Mouse (Mus musculus) kidney, adult 2 months (tissue): Measurements from ENCODE around the gene G6pdx. TPM values are rescaled to one million over a fixed set of nuclear protein-coding genes. Genes with fewer than 3 reads are reported as not detected.

Experiments used
- DNase-seq: peaks from one replicate; pipeline ENCODE4 v3.0.0; 2021
- H3K27ac ChIP-seq: fragments of 200-500 bp; 2 replicates; pipeline ENCODE4 v1.5.1; 2012; ENCODE audit warnings: low read depth, low read length, control low read depth, inconsistent platforms; ENCODE audit not compliant: insufficient read depth
- H3K27me3 ChIP-seq: fragments of 200-500 bp; replicated peaks from 2 replicates; pipeline ENCODE4 v1.6.1; 2012; ENCODE audit warnings: mild to moderate bottlenecking, moderate library complexity, low read length, inconsistent platforms; ENCODE audit not compliant: control insufficient read depth, insufficient read depth
- H3K36me3 ChIP-seq: fragments of 200-500 bp; 2 replicates; pipeline ENCODE4 v1.6.1; 2012; ENCODE audit warnings: mild to moderate bottlenecking, moderate library complexity, low read length, inconsistent platforms; ENCODE audit not compliant: control insufficient read depth, insufficient read depth
- H3K4me1 ChIP-seq: fragments of 200-500 bp; 2 replicates; pipeline ENCODE4 v1.6.1; 2011; ENCODE audit warnings: low read length; ENCODE audit not compliant: control insufficient read depth, insufficient read depth
- H3K4me3 ChIP-seq: fragments of 200-500 bp; 2 replicates; pipeline ENCODE4 v1.5.1; 2011; ENCODE audit warnings: mild to moderate bottlenecking, low read depth, low read length, control low read depth; ENCODE audit not compliant: insufficient read depth
- CTCF ChIP-seq: fragments of 200-500 bp; conservative IDR thresholded peaks from 2 replicates; pipeline ENCODE4 v1.5.1; 2011; ENCODE audit warnings: low read depth, mild to moderate bottlenecking, control low read depth, low read length, moderate library complexity, mixed read lengths; ENCODE audit not compliant: insufficient read depth, insufficient read length
- POLR2A ChIP-seq: fragments of 200-500 bp; IDR thresholded peaks from one replicate; pipeline ENCODE4 v1.6.1; 2011; ENCODE audit warnings: low read depth, low read length, control low read depth
- WGBS: fragments of 180-500 bp; shearing (Covaris S2); methylation state at CpG from one replicate; pipeline ENCODE4 v1.1.7; 2018; 5-methylcytosine and 5-hydroxymethylcytosine counted together
- polyA plus RNA-seq: library from polyadenylated mRNA; depleted of rRNA; stranded (reverse); fragments of >200 nt; gene quantifications from 2 replicates; pipeline ENCODE4 v1.2.3, GENCODE M21; 2012

G6pdx gene
- polyA plus RNA-seq, 1 experiment = 34.1 TPM

GRCm38 (mm10) chrX:74426256-74426655, 2.7 kb downstream of the G6pdx start:
- Histone ChIP-seq H3K27me3 (no peaks in the 10 kb centered on the region), H3K36me3 (no peaks in the 10 kb centered on the region), H3K27ac (no peak overlapping the region), H3K4me3 (no peak overlapping the region), H3K4me1 (0 out of 2 replicates have a peak, but pooled peaks cover 7% of the 10 kb centered on the region)
- no peak for DNase-seq
- 90% methylated on average over 1 of the region's 1 CpGs for WGBS
- no peak for TF ChIP-seq CTCF
- no peak for TF ChIP-seq POLR2A

- Histone ChIP-seq H3K36me3 (no peaks in the 10 kb centered on the region), H3K27ac (no peak overlapping the region), H3K4me3 (no peak overlapping the region), H3K4me1 (0 out of 2 replicates have a peak, but pooled peaks cover 7% of the 10 kb centered on the region), H3K27me3 (no peaks in the 10 kb centered on the region)
- peak; percentile 54 for DNase-seq
- no peak for TF ChIP-seq CTCF
- 72% methylated on average over 4 of the region's 4 CpGs for WGBS
These were observed 3.8 kb downstream of the G6pdx start for GRCm38 (mm10) chrX:74425195-74425594.

GRCm38 (mm10) chrX:74424443-74424842, 4.6 kb downstream of the G6pdx start:
- TF ChIP-seq CTCF (no peak), POLR2A (no peak)
- H3K36me3 ChIP-seq = no peaks in the 10 kb centered on the region
- H3K4me1 ChIP-seq = 0 out of 2 replicates have a peak, but pooled peaks cover 7% of the 10 kb centered on the region
- H3K27ac ChIP-seq = no peak overlapping the region
- H3K4me3 ChIP-seq = no peak overlapping the region
- peak; percentile 14 for DNase-seq
- H3K27me3 ChIP-seq = no peaks in the 10 kb centered on the region

- Histone ChIP-seq H3K27me3 (no peaks in the 10 kb centered on the region), H3K4me1 (no peaks in the 10 kb centered on the region), H3K36me3 (no peaks in the 10 kb centered on the region), H3K27ac (no peak overlapping the region), H3K4me3 (no peak overlapping the region)
- TF ChIP-seq CTCF (peak; percentile 89), POLR2A (no peak)
- peak; percentile 77 for DNase-seq
These were observed 15.6 kb downstream of the G6pdx start for GRCm38 (mm10) chrX:74413377-74413776.

GRCm38 (mm10) chrX:74408340-74408739, 20.7 kb downstream of the G6pdx start:
- Histone ChIP-seq H3K27me3 (no peaks in the 10 kb centered on the region), H3K27ac (no peak overlapping the region), H3K36me3 (no peaks in the 10 kb centered on the region), H3K4me1 (no peaks in the 10 kb centered on the region), H3K4me3 (no peak overlapping the region)
- 62% methylated on average over 2 of the region's 2 CpGs for WGBS
- DNase-seq = no peak
- TF ChIP-seq POLR2A = no peak
- TF ChIP-seq CTCF = no peak

GRCm38 (mm10) chrX:74400136-74400535, 28.9 kb downstream of the G6pdx start:
- WGBS = 74% methylated on average over 3 of the region's 3 CpGs
- no peaks in the 10 kb centered on the region for H3K36me3 ChIP-seq
- DNase-seq = no peak
- no peak overlapping the region for H3K4me3 ChIP-seq
- no peak overlapping the region for H3K27ac ChIP-seq
- H3K4me1 ChIP-seq = no peaks in the 10 kb centered on the region
- H3K27me3 ChIP-seq = no peaks in the 10 kb centered on the region
- no peak for TF ChIP-seq CTCF
- no peak for TF ChIP-seq POLR2A

GRCm38 (mm10) chrX:74392535-74393443, 36.2 kb downstream of the G6pdx start, which contains the start of the genes Fam3a and Ikbkg:
Gene Fam3a, minus strand, starts transcription at chrX:74393272.
Gene Ikbkg, plus strand, starts transcription at chrX:74393290.
- Histone ChIP-seq H3K27ac (peak within 1 kb of the TSS; percentile 63), H3K27me3 (no peaks in the 10 kb centered on the region), H3K4me1 (no peaks in the 10 kb centered on the region; the same call in 1 of the 2 replicates), H3K36me3 (no peaks in the 10 kb centered on the region), H3K4me3 (peak within 1 kb of the TSS; percentile 60)
- 0% methylated on average over 27 of the region's 30 CpGs for WGBS
- peak; percentile 55 for TF ChIP-seq POLR2A
- peak; percentile 55 for TF ChIP-seq CTCF
- peak; percentile 91 for DNase-seq
